Mouse (Mus musculus): Measurements from ENCODE around the gene Tmppe. TPM values are rescaled to one million over a fixed set of nuclear protein-coding genes. Genes with fewer than 3 reads are reported as not detected.
"Not testable (repeated sequence)": the region's sequence is repeated elsewhere in the genome, so short reads cannot be mapped to it uniquely, and the experiment has no call there.

Gene Tmppe
- polyA plus RNA-seq (2015; fragmentation: Nextera tagmentation; extraction: Ambion mirVana), result 8.8 and 9.7 TPM in 2 replicates

GRCm38 (mm10) chr9:114400949-114401684 is at the start of gene Tmppe, which contains the start of gene Glb1:
Tmppe (plus strand) TSS chr9:114401105.
Glb1 (plus strand) TSS chr9:114401076.
- Histone ChIP-seq H3K36me3 (peaks cover 18% of the 10 kb centered on the region), H3K4me1 (replicated peaks) (peaks cover 14% of the 10 kb centered on the region), H3K27ac (peak within 1 kb of the TSS; percentile 85), H3K4me3 (replicated peaks) (peak within 1 kb of the TSS; percentile 85), H3K27me3 (no peaks in the 10 kb centered on the region), H3K9ac (replicated peaks) (peak within 1 kb of the TSS; percentile 88), H3K4me2 (replicated peaks) (peak within 1 kb of the TSS; percentile 82), H3K9me3 (no peaks in the 10 kb centered on the region; the same call in 1 of the 2 replicates)
- ATAC-seq, result peak; percentile 99
- WGBS, result under 1% methylated on average over 73 of the region's 73 CpGs

- WGBS, result under 1% methylated on average over 48 of the region's 48 CpGs
- Histone ChIP-seq H3K4me3 (replicated peaks) (peak overlapping the region; percentile 52), H3K9ac (replicated peaks) (peak overlapping the region; percentile 69), H3K4me1 (replicated peaks) (peaks cover 3% of the 10 kb centered on the region; the same call in 1 of the 2 replicates), H3K27ac (no peak overlapping the region), H3K36me3 (no peaks in the 10 kb centered on the region), H3K27me3 (peaks cover 7% of the 10 kb centered on the region), H3K9me3 (no peaks in the 10 kb centered on the region), H3K4me2 (replicated peaks) (peak overlapping the region; percentile 82)
- peak; percentile 90 for ATAC-seq
These were observed 33.0 kb upstream of the Tmppe start for GRCm38 (mm10) chr9:114367783-114368470.

GRCm38 (mm10) chr9:114368471-114368858 is 32.4 kb upstream of the Tmppe start:
- H3K4me2 ChIP-seq (replicated peaks), result peak overlapping the region; percentile 82
- H3K9ac ChIP-seq (replicated peaks), result peak overlapping the region; percentile 69
- WGBS, result 14% methylated on average over 12 of the region's 12 CpGs
- peak; percentile 44 for ATAC-seq
- H3K9me3 ChIP-seq, result no peaks in the 10 kb centered on the region
- H3K36me3 ChIP-seq, result no peaks in the 10 kb centered on the region
- H3K27ac ChIP-seq, result no peak overlapping the region
- H3K4me3 ChIP-seq (replicated peaks), result peak overlapping the region; percentile 52
- peaks cover 7% of the 10 kb centered on the region for H3K27me3 ChIP-seq
- peaks cover 3% of the 10 kb centered on the region; the same call in 1 of the 2 replicates for H3K4me1 ChIP-seq (replicated peaks)

DNA sequence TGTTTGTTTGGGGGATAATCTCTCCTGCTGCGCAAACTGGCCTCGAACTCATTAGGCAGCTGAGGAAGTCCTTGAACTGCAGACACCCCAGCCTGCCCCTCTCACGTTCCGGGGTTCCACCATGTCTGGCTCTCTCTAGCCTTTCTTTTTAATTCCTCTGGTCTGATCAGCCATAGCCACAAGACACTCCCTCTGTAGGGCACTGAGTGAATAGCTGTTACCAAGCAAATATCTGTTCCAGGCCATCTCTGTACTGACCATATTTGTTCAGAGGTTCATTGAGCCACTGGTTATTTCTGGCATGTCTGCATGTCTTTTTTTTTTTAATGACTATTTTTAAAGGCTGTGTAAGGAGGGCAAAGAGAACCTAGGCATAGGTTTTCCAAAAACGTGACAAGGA is 31.5 kb upstream of the Tmppe start:
- not testable (repeated sequence) for ATAC-seq
- WGBS, result 52% methylated on average over 5 of the region's 5 CpGs

DNA sequence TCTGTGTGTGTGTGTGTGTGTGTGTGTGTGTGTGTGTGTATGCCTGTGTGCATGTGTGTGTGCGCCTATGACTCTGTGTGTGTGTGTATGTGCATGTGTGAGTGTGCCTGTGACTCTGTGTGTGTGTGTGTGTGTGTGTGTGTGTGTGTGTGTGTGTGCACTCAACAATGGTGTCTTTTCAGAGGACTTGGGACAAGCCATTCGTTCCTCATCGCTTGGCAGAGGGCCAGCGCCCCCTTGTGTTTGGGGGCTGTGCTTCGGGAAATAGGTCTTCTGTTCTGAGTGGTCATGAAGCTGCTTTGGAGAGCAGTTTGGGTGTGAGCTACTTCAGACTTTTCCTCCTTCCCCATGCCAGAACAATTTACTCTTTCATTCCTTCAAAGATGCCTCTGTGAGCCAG is 29.2 kb upstream of the Tmppe start:
- H3K27me3 ChIP-seq; H3K9ac ChIP-seq (replicated peaks); H3K4me3 ChIP-seq (replicated peaks); H3K4me1 ChIP-seq (replicated peaks); H3K4me2 ChIP-seq (replicated peaks); H3K36me3 ChIP-seq; H3K27ac ChIP-seq; H3K9me3 ChIP-seq; ATAC-seq: not testable (repeated sequence)
- WGBS, result 41% methylated on average over 5 of the region's 5 CpGs

More for the DNA sequence above, 31.5 kb upstream of the Tmppe start:
- not testable (repeated sequence) for H3K9me3 ChIP-seq; H3K4me1 ChIP-seq (replicated peaks); H3K4me3 ChIP-seq (replicated peaks); H3K27me3 ChIP-seq; H3K9ac ChIP-seq (replicated peaks); H3K36me3 ChIP-seq; H3K27ac ChIP-seq; H3K4me2 ChIP-seq (replicated peaks)

DNA sequence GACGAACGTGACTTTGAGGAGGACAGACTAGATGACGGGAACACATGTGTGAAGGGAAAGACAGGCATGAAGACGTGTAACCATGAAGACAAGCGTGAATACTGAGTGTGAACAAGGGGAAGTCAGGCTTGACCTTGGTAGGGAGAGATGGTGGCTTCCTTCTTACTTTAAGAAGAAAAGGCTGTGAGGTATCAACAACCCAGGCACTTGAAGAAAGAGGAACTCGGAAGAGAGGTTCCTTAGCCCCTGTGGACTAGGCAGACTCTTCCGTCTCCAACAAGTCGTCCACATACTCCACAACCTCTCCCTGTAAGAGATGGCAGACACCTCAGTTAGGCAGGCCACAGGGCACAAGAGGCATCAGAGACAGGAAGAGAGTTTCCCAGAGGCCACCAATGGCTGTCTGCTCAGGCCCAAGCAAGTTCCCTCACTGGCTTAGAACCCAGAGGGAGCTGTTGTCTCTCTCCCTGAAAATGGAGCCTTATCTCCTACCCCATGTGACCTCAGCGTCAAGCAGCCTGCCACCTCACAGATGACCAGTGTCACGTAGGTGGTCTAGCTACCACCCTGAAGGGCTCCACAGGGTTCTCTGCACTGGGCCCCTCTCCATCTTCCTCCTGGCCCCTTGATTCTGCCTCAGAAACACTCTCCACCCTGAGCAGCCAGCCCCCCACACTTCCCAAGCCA is 25.5 kb upstream of the Tmppe start:
- no peaks in the 10 kb centered on the region for H3K4me1 ChIP-seq (replicated peaks)
- no peak overlapping the region for H3K27ac ChIP-seq
- H3K4me3 ChIP-seq (replicated peaks), result no peak overlapping the region
- no peak overlapping the region for H3K4me2 ChIP-seq (replicated peaks)
- H3K9me3 ChIP-seq, result no peaks in the 10 kb centered on the region
- no peak overlapping the region for H3K9ac ChIP-seq (replicated peaks)
- H3K36me3 ChIP-seq, result no peaks in the 10 kb centered on the region; the same call in 1 of the 2 replicates
- WGBS, result 91% methylated on average over 10 of the region's 10 CpGs
- no peaks in the 10 kb centered on the region for H3K27me3 ChIP-seq
- ATAC-seq, result no peak

GRCm38 (mm10) chr9:114377168-114377567 is 23.7 kb upstream of the Tmppe start:
- WGBS, result 93% methylated on average over 10 of the region's 10 CpGs

GRCm38 (mm10) chr9:114379871-114380270 is 21.0 kb upstream of the Tmppe start:
- Histone ChIP-seq H3K4me3 (replicated peaks) (no peak overlapping the region), H3K27me3 (no peaks in the 10 kb centered on the region), H3K4me1 (replicated peaks) (no peaks in the 10 kb centered on the region), H3K9me3 (no peaks in the 10 kb centered on the region), H3K4me2 (replicated peaks) (no peak overlapping the region), H3K36me3 (no peaks in the 10 kb centered on the region; the same call in 1 of the 2 replicates), H3K9ac (replicated peaks) (no peak overlapping the region), H3K27ac (no peak overlapping the region)
- ATAC-seq, result no peak
- WGBS, result 84% methylated on average over 12 of the region's 12 CpGs

More at GRCm38 (mm10) chr9:114377168-114377567, 23.7 kb upstream of the Tmppe start:
- no peaks in the 10 kb centered on the region for H3K27me3 ChIP-seq
- no peaks in the 10 kb centered on the region for H3K4me1 ChIP-seq (replicated peaks)
- no peak overlapping the region for H3K4me3 ChIP-seq (replicated peaks)
- H3K4me2 ChIP-seq (replicated peaks), result no peak overlapping the region
- H3K9ac ChIP-seq (replicated peaks), result no peak overlapping the region
- H3K27ac ChIP-seq, result no peak overlapping the region
- no peaks in the 10 kb centered on the region; the same call in 1 of the 2 replicates for H3K36me3 ChIP-seq
- H3K9me3 ChIP-seq, result no peaks in the 10 kb centered on the region
- no peak for ATAC-seq

- WGBS, result 71% methylated on average over 17 of the region's 17 CpGs
- H3K27me3 ChIP-seq, result no peaks in the 10 kb centered on the region
- H3K36me3 ChIP-seq, result no peaks in the 10 kb centered on the region
- H3K4me1 ChIP-seq (replicated peaks), result no peaks in the 10 kb centered on the region
- no peak overlapping the region for H3K4me2 ChIP-seq (replicated peaks)
- no peaks in the 10 kb centered on the region for H3K9me3 ChIP-seq
- H3K4me3 ChIP-seq (replicated peaks), result no peak overlapping the region
- peak; percentile 71 for ATAC-seq
- no peak overlapping the region for H3K27ac ChIP-seq
- no peak overlapping the region for H3K9ac ChIP-seq (replicated peaks)
These were observed 19.8 kb upstream of the Tmppe start for GRCm38 (mm10) chr9:114380881-114381733.

GRCm38 (mm10) chr9:114382936-114383710 is 17.8 kb upstream of the Tmppe start:
- Histone ChIP-seq H3K27me3 (no peaks in the 10 kb centered on the region), H3K4me1 (replicated peaks) (no peaks in the 10 kb centered on the region), H3K9ac (replicated peaks) (no peak overlapping the region), H3K27ac (no peak overlapping the region), H3K36me3 (no peaks in the 10 kb centered on the region), H3K4me2 (replicated peaks) (no peak overlapping the region), H3K9me3 (no peaks in the 10 kb centered on the region), H3K4me3 (replicated peaks) (no peak overlapping the region)
- WGBS, result 89% methylated on average over 17 of the region's 17 CpGs
- no peak for ATAC-seq

GRCm38 (mm10) chr9:114384691-114385090 is 16.2 kb upstream of the Tmppe start:
- no peaks in the 10 kb centered on the region for H3K4me1 ChIP-seq (replicated peaks)
- 91% methylated on average over 24 of the region's 24 CpGs for whole genome bisulfite sequencing
- H3K27ac ChIP-seq, result no peak overlapping the region
- no peak overlapping the region for H3K4me2 ChIP-seq (replicated peaks)
- ATAC-seq, result no peak
- H3K9ac ChIP-seq (replicated peaks), result no peak overlapping the region
- H3K9me3 ChIP-seq, result no peaks in the 10 kb centered on the region
- no peaks in the 10 kb centered on the region for H3K36me3 ChIP-seq
- no peaks in the 10 kb centered on the region for H3K27me3 ChIP-seq
- H3K4me3 ChIP-seq (replicated peaks), result no peak overlapping the region

All from midbrain, embryonic 13.5 days (tissue).